Mouse (Mus musculus) c-Kit-negative CD71-positive TER-119-positive erythroid progenitor cells, embryonic 14.5 days (primary cell): Measurements from ENCODE around the gene Nfil3.

ENCODE experiments used
- DNase-seq: peaks from one replicate; pipeline ENCODE4 v3.0.0-alpha.2; 2013; ENCODE audit warnings: low read depth, low spot score

Nfil3 gene

DNA sequence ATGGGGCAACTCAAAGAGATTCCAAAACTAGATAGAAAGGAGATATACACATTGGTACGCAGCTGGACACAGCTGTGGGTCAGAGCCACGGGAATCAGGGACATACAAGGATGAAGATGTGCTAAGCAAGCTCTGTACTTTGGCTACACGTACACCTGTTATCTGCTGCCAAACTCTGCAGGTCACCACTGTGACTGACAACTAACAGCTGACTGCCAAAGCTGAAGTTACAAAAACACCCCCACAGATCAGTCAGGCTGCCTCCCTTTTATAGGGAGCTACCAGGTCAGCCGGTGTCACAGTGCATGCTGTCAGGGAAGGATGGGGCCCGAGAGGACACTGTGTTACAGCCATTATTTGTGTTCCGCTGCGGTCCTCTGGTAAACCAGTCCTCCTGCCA is 39.9 kb downstream of the Nfil3 start:
- DNase-seq = no peak

DNA sequence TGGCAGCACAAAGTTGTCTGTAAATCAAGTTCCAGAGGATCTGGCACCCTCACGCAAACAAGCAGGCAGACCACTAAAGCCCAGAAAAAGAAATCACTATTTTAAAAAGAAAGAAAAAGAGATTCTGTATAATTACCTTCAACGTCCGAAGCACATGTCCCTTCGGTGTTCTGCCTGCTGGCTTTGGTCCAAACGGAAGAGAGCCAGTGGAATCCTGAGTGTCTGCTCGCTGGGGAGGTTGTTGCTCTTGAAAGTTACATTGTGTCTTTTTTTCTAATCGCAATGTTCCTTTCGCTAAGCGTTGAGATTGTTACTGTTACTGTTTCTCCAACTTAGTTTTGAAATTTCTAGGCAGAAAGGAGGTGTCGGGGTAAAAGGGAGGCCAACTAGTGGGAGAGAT is 50.3 kb downstream of the Nfil3 start:
- no peak for DNase-seq

DNA sequence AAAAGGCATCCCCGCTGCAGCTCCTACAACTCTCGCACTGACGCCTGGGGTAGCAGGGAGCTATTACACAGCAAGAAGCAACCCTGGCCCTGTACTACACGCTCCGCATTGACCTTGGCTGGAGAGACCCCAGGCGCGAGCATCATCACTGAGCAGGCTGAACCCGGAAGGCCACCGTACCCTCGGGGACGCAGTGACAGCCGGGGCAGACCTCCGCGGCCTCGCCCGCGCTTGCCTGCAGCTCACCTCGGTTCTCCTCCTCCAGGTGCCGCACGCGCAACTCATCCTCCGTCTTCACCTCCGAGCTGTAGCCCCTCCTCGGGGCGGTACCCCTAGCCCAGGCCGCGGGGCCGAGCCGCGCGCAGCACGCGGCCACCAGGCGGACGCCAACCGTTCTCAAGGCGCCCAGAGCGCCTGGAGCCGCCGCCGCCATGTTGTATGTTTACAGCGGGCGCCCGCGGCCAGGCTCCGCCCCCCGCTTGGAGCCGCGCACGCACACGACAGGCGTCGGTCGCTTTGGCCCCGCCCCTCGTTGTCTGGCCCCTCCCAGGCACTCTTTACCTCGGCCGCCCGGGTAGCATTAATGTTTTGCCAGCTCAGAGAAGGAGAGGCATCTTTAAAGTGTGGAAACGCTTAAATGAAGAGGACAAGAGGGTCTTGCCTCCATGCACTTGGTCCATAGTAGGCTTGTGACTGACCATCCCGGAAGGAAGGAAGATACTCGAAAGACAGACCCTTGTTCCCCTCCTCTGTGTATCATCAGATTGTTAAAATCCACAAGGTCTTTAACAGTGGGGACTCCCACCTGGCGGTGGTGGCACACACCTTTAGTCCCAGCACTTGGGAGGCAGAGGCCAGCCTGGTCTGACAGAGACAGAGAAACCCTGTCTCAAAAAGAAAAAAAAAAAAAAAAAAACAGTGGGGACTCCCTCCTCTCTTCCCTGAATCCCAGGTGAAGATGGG is 51.4 kb downstream of the Nfil3 start, which contains the start of gene Auh:
TSS of gene Auh (minus strand) at position 473 of the 963 bp plus-strand sequence.
- DNase-seq = peak; percentile 89

DNA sequence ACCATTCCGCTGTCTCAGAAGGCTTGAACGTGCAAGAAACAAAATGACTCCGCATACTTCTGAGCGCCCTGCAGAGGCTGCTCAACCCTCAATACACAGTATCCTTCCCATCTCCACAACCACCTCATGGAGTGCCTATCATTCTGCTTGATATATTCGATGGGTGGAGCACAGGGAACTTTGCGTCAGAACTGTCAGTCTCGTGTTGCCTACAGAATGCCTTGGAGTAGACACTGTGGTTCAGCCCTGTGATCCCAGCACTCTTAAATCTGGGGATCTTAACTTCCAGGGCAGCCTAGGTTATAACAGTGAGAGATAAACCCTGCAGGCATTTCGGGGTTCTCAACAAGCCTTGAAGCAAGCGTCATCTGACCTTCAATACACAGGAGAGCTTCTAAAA is 52.5 kb downstream of the Nfil3 start:
- peak; percentile 19 for DNase-seq

DNA sequence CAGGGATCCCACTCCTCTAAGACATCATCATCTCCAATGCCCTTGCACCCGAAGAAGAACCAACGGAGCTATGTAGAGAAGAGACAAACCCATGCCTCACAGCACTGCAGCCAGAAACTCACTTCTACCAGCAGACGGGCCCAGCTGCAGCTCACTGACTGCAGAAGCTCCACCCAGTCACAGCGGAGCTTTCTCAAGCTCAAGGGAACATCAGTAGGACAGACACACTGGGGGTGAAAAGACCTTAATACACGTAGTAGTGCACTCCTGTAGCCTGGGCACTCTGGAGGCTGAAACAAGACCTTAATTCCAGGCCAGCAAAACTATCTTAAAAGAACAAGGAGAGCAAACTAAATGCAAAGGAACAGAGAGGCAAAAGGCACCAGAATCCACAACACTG is 56.4 kb downstream of the Nfil3 start:
- DNase-seq = no peak

DNA sequence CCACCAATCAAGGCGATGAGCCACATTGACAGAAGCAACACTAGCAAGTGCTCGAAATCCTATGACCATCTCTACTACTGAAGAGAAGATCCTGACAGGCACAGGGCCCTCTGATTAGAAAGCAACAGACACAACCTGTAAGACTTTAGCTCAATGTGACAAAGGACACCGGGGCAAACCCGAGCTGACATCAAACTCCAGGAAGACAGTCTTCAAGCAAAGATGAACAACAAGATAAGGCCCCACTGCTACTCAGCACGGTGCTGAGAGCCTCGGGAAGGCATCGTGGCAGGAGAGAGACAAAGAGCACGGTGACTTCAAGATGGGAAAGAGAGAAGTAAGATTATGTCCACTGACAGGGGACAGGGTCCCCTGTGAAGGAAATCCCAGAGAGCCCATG is 58.9 kb downstream of the Nfil3 start:
- DNase-seq = no peak

DNA sequence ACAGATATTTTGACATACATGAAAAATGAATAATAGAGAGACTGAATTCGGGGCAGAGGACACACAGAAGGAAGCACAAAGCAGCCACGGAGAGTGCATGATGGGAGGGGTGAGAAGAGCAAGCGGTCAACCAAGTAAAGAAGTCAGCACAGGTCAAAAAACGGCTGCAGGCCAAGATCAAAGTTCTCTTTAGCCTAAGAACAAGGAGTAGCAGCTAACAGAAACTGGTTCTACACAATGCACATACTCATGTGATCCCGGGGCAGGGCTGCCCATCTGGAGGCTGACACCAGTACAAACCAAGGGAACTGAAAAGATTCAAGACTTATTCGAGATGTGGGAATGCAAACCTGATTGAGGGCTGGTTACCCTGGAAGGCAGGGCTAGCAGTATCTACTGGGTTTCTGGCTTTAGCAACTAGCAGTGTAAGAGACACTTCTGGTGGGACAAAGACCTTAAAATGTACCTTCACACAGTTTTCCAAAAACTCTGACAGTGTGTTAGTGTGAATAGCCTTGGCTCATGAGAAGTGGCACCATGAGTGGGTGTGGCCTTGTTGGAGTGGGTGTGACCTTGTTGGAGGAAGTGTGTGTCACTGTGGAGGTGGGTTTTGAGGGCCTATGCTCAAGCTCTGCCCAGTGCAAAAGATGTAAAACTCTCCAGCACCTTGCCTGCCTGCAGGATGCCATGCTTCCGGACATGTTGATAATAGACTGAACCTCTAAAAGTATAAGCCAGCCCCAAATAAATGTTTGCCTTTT is 59.6 kb downstream of the Nfil3 start:
- DNase-seq = no peak

DNA sequence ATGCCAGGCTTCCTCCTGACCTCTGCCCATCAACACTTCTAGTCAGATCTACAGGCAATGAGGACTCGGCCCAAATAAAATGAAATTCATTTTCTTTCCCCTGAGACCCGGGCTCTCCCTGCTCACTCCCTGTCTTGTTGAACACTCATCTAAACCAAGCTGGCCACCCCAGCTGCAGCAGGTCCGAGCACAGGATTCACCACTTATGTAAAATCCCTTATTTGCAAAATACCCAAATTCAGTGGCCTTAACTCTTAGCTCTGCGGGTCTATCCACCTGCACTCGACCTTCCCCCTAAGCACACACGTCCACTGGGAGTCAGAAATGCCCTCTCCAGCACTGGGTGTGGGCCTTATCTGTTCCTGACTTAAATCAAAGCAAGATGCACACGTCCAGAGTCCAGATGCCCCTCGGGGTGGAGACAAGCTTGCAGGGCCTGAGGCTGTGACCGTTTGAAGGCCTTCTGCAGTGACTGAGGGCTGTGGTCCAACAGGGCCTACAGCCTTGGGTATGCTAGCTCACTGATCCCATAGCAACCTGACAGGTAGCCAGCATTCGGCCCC is 61.0 kb downstream of the Nfil3 start:
- no peak for DNase-seq

DNA sequence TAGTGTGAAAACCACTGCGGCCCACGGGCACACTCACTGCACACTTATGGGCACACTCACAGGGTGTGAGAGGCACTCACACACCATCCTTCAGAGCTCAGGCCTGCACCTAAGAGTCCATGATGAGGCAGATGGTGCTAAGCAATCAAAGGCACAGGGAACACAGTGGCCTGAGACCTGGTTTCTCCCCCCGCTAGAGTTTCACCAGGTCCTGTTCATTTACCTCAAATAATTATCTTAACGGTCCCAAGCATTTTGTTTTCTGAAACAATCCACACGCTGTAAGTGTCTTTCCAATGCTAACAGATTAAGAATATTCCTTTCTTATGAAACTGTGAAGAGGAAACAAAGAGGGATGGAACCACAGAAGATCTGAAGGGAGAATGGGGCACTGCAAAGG is 62.5 kb downstream of the Nfil3 start:
- DNase-seq = no peak
